Comparison of ENCODE assay signal across 8 mouse cellular contexts in the genomic region with DNA sequence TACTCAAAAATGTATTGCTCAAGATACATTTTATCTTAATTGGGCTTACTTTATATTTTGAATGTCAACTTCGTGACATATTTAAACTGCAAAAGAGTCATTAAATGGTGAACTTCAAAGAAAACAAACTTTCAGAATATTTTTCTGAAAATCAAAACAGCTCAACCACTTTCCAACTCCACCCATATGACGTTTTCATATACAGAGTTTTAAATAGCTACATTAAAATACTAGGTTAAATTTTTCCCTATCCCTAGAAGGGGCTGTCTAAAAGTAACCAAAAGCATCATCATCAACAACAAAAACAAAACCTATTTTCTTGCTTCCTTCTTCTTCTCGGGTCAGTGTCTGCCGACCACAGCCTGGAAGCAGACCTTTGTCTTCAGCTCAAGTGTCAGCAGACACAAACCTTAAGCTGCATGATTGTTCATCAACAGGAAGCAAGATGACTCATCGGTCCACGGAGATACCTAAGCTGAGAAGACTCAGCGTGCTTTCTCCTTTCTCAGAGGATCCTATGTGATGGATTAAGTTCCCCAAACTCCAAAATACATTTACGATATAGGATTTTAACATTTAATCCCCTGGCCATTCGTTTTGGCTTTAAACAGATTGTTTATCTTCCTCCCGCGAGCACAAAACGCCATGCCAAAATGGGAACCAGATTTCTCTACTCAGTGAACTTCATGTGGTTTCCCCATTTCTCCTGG.
A peak's percentile ranks its signal among the peaks of the same experiment; 100 is the strongest.
DNase-seq lines count a peak whose midpoint lies in the region; ATAC-seq and TF ChIP-seq lines count a peak whose summit lies in the region.

No protein-coding gene starts in this region.

- H3K27me3 ChIP-seq in limb, embryonic 14.5 days (ENCODE audit: control insufficient read depth, insufficient read depth, low read length) = no peaks in the 10 kb centered on the region
- H3K27me3 ChIP-seq in splenic B cell, adult 2 months (ENCODE audit: control insufficient read depth, insufficient read depth, low read length, poor library complexity, severe bottlenecking) = no peaks in the 10 kb centered on the region

- peak overlapping the region; percentile 91 for H3K27ac ChIP-seq in limb, embryonic 14.5 days (replicated peaks; ENCODE audit: low read depth, low read length)

- no peaks in the 10 kb centered on the region for H3K9me3 ChIP-seq in limb, embryonic 14.5 days (ENCODE audit: control insufficient read depth, low read length)

- H3K4me1 ChIP-seq in limb, embryonic 14.5 days (ENCODE audit: control insufficient read depth, insufficient read depth, low read length) = peaks cover 49% of the 10 kb centered on the region

- peak overlapping the region; percentile 13 for H3K4me3 ChIP-seq in limb, embryonic 14.5 days (replicated peaks; ENCODE audit: low read length)

- H3K36me3 ChIP-seq in limb, embryonic 14.5 days (ENCODE audit: control insufficient read depth, insufficient read depth, low read length) = no peaks in the 10 kb centered on the region
- H3K36me3 ChIP-seq in splenic B cell, adult 2 months (ENCODE audit: control insufficient read depth, insufficient read depth, low read length, poor library complexity, severe bottlenecking) = no peaks in the 10 kb centered on the region

- H3K4me2 ChIP-seq in limb, embryonic 14.5 days (replicated peaks; ENCODE audit: low read depth, low read length, severe bottlenecking) = peak overlapping the region; percentile 41

- TF ChIP-seq POLR2A in limb, embryonic 14.5 days (IDR thresholded peaks at IDR 0.05; ENCODE audit: borderline replicate concordance, extremely low read depth, insufficient read depth, insufficient read length) = no peak

- peak overlapping the region; percentile 43 for H3K9ac ChIP-seq in limb, embryonic 14.5 days (ENCODE audit: low read depth, low read length, severe bottlenecking)

- ATAC-seq in limb, embryonic 14.5 days (ENCODE audit: low FRiP score, low read depth) = peak; percentile 60

- WGBS in limb, embryonic 14.5 days = 23% methylated on average over 12 of the region's 12 CpGs

- peak; percentile 35 for DNase-seq in cerebellum, adult 9-10 months
- DNase-seq in cerebellum, postnatal 10 days = no peak
- peak; percentile 57 for DNase-seq in 416B (ENCODE audit: low read depth)
- peak; percentile 71 for DNase-seq in forelimb bud, embryonic 11.5 days (ENCODE audit: low read depth, low spot score)
- DNase-seq in limb, embryonic 14.5 days (ENCODE audit: low spot score) = peak; percentile 80
- peak; percentile 29 for DNase-seq in splenic B cell, adult 2 months (ENCODE audit: low read depth, low spot score)
- no peak for DNase-seq in left cerebral cortex, adult 11 months (ENCODE audit: low spot score)
- no peak for DNase-seq in Muller cell, postnatal 12 days (ENCODE audit: inconsistent ontology term)

Comparison
In these comparisons a context has a peak if more than half of its experiments do, and no peak if none do; other contexts are left out.
1. DNase-seq: peak in cerebellum, adult 9-10 months (single experiment), 416B (single experiment), forelimb bud, embryonic 11.5 days (single experiment), limb, embryonic 14.5 days (single experiment) and splenic B cell, adult 2 months (single experiment); none in cerebellum, postnatal 10 days (0 of 2), left cerebral cortex, adult 11 months (single experiment) and Muller cell, postnatal 12 days (single experiment).